Mouse (Mus musculus): ENCODE results near the gene Efcab2. TPM values are rescaled to one million over a fixed set of nuclear protein-coding genes. Genes with fewer than 3 reads are reported as not detected.

The Efcab2 gene
- total and polyA plus RNA-seq, 2 experiments from 2014 or later: 2.5 to 12.7 TPM

DNA sequence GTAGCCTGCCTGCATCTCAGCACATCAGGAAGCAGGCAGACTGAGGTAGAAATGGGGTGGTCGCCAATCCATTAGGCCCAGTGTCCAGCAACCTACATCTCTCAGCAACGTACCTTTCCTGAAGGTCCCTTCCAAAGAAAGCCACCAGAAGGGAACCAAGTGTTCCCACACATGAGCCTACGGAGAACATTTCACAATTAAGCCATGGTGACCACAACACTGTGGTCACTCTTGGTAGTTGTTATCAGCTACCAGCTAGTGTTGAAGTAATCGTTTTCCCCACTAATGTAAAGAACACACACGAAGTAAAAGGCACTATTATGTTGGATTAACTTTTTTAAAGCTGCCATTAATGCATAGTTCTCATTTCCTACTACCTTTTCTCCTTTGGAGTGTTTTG lies 85.8 kb downstream of the Efcab2 start:
- no peak for TF ChIP-seq CTCF (IDR thresholded peaks at IDR 0.05; ENCODE audit: low read depth)
- Histone ChIP-seq H3K4me1 (ENCODE audit: insufficient read depth, low read length) (no peaks in the 10 kb centered on the region), H3K27ac (no peak overlapping the region), H3K4me3 (ENCODE audit: low read length) (no peak overlapping the region), H3K9me3 (ENCODE audit: low read length) (no peaks in the 10 kb centered on the region), H3K4me2 (ENCODE audit: low read depth, low read length) (no peak overlapping the region), H3K36me3 (ENCODE audit: insufficient read depth, low read length) (no peaks in the 10 kb centered on the region), H3K27me3 (ENCODE audit: insufficient read depth, low read length) (no peaks in the 10 kb centered on the region), H3K9ac (replicated peaks; ENCODE audit: low read length) (no peak overlapping the region)
- WGBS: 91% methylated on average over 5 of the region's 5 CpGs
- ATAC-seq (no peak), DNase-seq (ENCODE audit: low spot score) (no peak)

DNA sequence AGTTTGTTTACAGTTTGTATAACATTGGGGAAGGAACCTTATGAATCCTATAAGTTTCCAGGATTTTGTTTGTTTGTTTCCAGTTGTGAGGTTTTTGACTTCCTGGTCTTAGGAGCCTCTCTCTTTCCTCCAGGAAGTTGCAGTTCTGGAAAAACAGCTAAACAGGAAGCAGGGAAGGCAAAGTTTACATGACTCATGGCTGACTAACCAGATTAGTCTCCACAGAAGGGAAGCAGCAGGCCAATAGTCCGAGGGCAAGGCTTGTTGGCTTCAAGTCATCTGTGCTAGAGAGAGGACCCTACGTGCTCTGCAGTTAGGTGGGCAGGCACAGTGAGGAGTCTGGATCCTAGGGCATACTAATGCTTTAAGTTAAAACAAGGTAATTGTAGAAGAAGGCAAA lies 86.6 kb downstream of the Efcab2 start:
- H3K27me3 ChIP-seq (ENCODE audit: insufficient read depth, low read length): no peaks in the 10 kb centered on the region
- H3K36me3 ChIP-seq (ENCODE audit: insufficient read depth, low read length): no peaks in the 10 kb centered on the region
- no peaks in the 10 kb centered on the region for H3K9me3 ChIP-seq (ENCODE audit: low read length)
- H3K4me3 ChIP-seq (ENCODE audit: low read length): no peak overlapping the region
- H3K4me1 ChIP-seq (ENCODE audit: insufficient read depth, low read length): no peaks in the 10 kb centered on the region
- no peak overlapping the region for H3K4me2 ChIP-seq (ENCODE audit: low read depth, low read length)
- WGBS: 71% methylated on average over 2 of the region's 2 CpGs
- DNase-seq (ENCODE audit: low spot score) (no peak), ATAC-seq (no peak)
- H3K9ac ChIP-seq (replicated peaks; ENCODE audit: low read length): no peak overlapping the region
- no peak for TF ChIP-seq CTCF (IDR thresholded peaks at IDR 0.05; ENCODE audit: low read depth)
- H3K27ac ChIP-seq: no peak overlapping the region

DNA sequence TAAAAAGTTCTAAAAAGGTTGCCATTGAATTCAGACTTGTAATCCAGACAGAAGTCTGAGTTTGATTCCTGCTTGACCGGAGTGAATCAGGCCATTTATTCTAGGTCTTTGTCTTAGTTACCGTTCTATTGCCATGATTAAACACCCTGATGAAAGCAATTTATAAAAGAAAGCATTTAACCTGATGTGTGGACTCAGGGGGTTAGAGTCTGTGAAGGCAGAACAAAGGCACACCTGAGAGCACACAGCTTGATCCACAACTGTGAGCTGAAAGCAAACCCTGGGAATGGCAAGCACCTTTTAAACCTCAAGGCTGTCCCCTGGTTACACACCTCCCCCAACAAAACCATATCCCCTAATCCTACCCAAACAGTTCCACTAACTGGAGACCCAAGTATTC lies 90.3 kb downstream of the Efcab2 start:
- no peak overlapping the region for H3K4me2 ChIP-seq (ENCODE audit: low read depth, low read length)
- TF ChIP-seq CTCF (IDR thresholded peaks at IDR 0.05; ENCODE audit: low read depth): no peak
- H3K27ac ChIP-seq: no peak overlapping the region
- no peaks in the 10 kb centered on the region for H3K4me1 ChIP-seq (ENCODE audit: insufficient read depth, low read length)
- H3K9me3 ChIP-seq (ENCODE audit: low read length): no peaks in the 10 kb centered on the region
- 65% methylated on average over 2 of the region's 2 CpGs for WGBS
- H3K27me3 ChIP-seq (ENCODE audit: insufficient read depth, low read length): no peaks in the 10 kb centered on the region
- H3K4me3 ChIP-seq (ENCODE audit: low read length): no peak overlapping the region
- no peak overlapping the region for H3K9ac ChIP-seq (replicated peaks; ENCODE audit: low read length)
- ATAC-seq (no peak), DNase-seq (ENCODE audit: low spot score) (no peak)
- H3K36me3 ChIP-seq (ENCODE audit: insufficient read depth, low read length): no peaks in the 10 kb centered on the region

DNA sequence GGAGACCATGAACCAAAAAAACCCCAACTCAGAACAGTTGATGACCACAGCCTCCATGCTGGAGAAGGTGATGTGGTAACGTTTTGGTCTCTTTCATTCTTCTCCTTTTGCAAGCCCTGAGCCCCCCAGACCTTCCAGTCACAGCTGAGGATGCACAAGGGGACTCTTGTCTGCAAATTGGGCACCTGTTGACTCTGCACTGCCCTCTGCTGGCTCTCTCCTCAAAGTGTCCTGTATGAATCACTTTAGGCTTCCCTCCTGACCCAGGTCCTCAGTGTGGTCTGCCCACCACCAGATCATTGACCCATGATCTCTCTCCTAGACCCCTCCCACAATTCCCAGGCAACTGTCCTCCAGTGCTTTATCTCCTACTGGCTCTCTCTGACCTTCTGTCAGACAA lies 91.0 kb downstream of the Efcab2 start:
- H3K4me1 ChIP-seq (ENCODE audit: insufficient read depth, low read length): no peaks in the 10 kb centered on the region
- no peaks in the 10 kb centered on the region for H3K27me3 ChIP-seq (ENCODE audit: insufficient read depth, low read length)
- no peak for ATAC-seq
- TF ChIP-seq CTCF (IDR thresholded peaks at IDR 0.05; ENCODE audit: low read depth): peak; percentile 39
- no peak overlapping the region for H3K4me2 ChIP-seq (ENCODE audit: low read depth, low read length)
- no peak overlapping the region for H3K27ac ChIP-seq
- WGBS: 24% methylated on average over 1 of the region's 1 CpGs
- H3K9ac ChIP-seq (replicated peaks; ENCODE audit: low read length): no peak overlapping the region
- DNase-seq (ENCODE audit: low spot score): no peak
- no peaks in the 10 kb centered on the region for H3K9me3 ChIP-seq (ENCODE audit: low read length)
- H3K4me3 ChIP-seq (ENCODE audit: low read length): no peak overlapping the region
- H3K36me3 ChIP-seq (ENCODE audit: insufficient read depth, low read length): no peaks in the 10 kb centered on the region

DNA sequence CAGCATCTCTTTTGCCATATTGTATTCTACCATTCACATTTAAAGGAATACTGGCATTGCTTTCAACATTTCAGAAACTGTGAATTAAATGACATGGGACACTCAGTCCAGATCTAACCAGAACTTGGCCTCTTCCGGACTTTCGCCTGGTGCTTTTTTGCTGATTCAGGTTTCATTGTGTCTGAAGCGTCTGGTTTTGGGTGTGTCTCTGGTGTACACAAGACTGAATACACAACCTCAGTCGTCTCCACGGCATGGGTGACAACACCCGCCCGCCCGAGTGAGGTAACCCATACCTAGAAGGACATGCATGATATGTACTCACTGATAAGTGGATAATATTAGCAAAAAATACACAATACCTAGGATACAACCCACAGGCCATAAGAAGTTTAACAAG lies 101.1 kb downstream of the Efcab2 start:
- Histone ChIP-seq H3K4me1 (ENCODE audit: insufficient read depth, low read length) (no peaks in the 10 kb centered on the region), H3K4me2 (ENCODE audit: low read depth, low read length) (no peak overlapping the region), H3K9me3 (ENCODE audit: low read length) (no peaks in the 10 kb centered on the region), H3K9ac (replicated peaks; ENCODE audit: low read length) (no peak overlapping the region), H3K27ac (no peak overlapping the region), H3K27me3 (ENCODE audit: insufficient read depth, low read length) (no peaks in the 10 kb centered on the region), H3K4me3 (ENCODE audit: low read length) (no peak overlapping the region), H3K36me3 (ENCODE audit: insufficient read depth, low read length) (no peaks in the 10 kb centered on the region)
- ATAC-seq (no peak), DNase-seq (ENCODE audit: low spot score) (no peak)
- no peak for TF ChIP-seq CTCF (IDR thresholded peaks at IDR 0.05; ENCODE audit: low read depth)
- WGBS: 95% methylated on average over 8 of the region's 8 CpGs

DNA sequence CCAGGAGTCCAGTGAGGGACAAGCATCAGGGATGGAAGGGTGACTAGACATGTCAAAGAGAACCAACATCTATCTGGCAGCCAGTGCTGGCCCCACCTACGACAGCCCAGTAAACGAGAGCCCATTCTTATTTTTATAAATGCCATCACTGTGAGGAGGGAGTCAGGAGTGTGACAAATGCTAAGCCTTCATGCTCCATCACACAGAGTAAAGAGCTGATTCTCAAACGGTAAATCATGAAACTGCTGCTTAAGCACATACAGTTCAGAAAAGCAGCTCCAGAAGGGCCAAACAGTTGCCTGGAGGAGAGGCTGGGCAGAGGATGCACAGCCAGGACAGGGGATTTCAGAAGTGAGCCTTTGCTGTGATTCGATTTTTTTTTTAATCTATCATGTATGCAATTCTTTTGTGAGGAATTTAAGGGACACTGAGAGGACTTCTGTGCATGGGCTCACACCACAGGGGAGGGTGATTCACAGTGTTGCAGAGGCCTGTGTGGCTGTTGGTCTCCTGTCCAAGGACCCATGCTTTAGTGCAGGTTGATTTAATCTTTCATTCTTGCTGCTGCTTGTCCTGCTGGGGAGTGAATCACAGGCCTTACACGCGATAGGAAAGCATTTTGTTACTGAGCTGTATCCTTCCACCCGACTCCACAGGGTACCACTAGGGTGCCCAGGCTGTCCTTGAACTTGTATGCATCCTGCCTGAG lies 106.6 kb downstream of the Efcab2 start:
- no peak for DNase-seq (ENCODE audit: low spot score)
- no peak for ATAC-seq
- no peak overlapping the region for H3K9ac ChIP-seq (replicated peaks; ENCODE audit: low read length)
- TF ChIP-seq CTCF (IDR thresholded peaks at IDR 0.05; ENCODE audit: low read depth): no peak
- no peak overlapping the region for H3K4me3 ChIP-seq (ENCODE audit: low read length)
- no peaks in the 10 kb centered on the region for H3K36me3 ChIP-seq (ENCODE audit: insufficient read depth, low read length)
- no peaks in the 10 kb centered on the region for H3K9me3 ChIP-seq (ENCODE audit: low read length)
- no peaks in the 10 kb centered on the region for H3K4me1 ChIP-seq (ENCODE audit: insufficient read depth, low read length)
- H3K27me3 ChIP-seq (ENCODE audit: insufficient read depth, low read length): no peaks in the 10 kb centered on the region
- 34% methylated on average over 7 of the region's 7 CpGs for WGBS
- no peak overlapping the region for H3K4me2 ChIP-seq (ENCODE audit: low read depth, low read length)
- H3K27ac ChIP-seq: no peak overlapping the region

DNA sequence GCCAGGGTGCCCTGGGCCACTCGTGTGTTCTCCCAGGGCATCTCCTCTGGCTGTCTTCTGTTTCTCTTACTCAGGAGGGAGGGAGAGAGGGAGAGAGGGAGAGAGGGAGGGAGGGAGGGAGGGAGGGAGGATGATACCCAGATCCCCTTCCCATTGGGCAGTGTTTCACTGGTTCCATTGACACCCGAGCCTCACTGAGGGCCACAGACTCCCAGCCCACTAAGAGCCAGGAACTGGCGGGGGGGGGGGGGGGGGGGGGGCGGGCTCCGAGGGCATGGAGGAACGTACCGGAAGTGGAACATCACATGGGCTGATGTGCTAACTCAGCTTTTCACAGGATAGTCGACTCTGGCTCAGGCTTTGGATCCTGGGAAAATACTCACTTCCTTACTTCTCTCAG lies 108.1 kb downstream of the Efcab2 start:
- ATAC-seq: no peak
- H3K27me3 ChIP-seq (ENCODE audit: insufficient read depth, low read length): no peaks in the 10 kb centered on the region
- no peaks in the 10 kb centered on the region for H3K4me1 ChIP-seq (ENCODE audit: insufficient read depth, low read length)
- H3K9me3 ChIP-seq (ENCODE audit: low read length): no peaks in the 10 kb centered on the region
- H3K27ac ChIP-seq: no peak overlapping the region
- no peak overlapping the region for H3K4me2 ChIP-seq (ENCODE audit: low read depth, low read length)
- no peak for DNase-seq (ENCODE audit: low spot score)
- no peaks in the 10 kb centered on the region for H3K36me3 ChIP-seq (ENCODE audit: insufficient read depth, low read length)
- H3K9ac ChIP-seq (replicated peaks; ENCODE audit: low read length): no peak overlapping the region
- WGBS: 33% methylated on average over 5 of the region's 8 CpGs
- no peak overlapping the region for H3K4me3 ChIP-seq (ENCODE audit: low read length)
- no peak for TF ChIP-seq CTCF (IDR thresholded peaks at IDR 0.05; ENCODE audit: low read depth)

Data from hindbrain, postnatal 0 days (tissue).